Mouse (Mus musculus) midbrain, embryonic 16.5 days (tissue): Measurements from ENCODE around the gene Gm20441. TPM values are rescaled to one million over a fixed set of nuclear protein-coding genes. Genes with fewer than 3 reads are reported as not detected.
"Not testable (repeated sequence)": the region's sequence is repeated elsewhere in the genome, so short reads cannot be mapped to it uniquely, and the experiment has no call there.

Experiments used
- ATAC-seq: fragments of 200-750 bp; cut with Nextera tagmentation; 2 replicates; pipeline ENCODE4 v1.8.0; 2017; ENCODE audit warnings: moderate TSS enrichment
- H3K27ac ChIP-seq: fragments of 300-500 bp; sonication (generic); 2 replicates; pipeline ENCODE4 v1.5.1; 2014; ENCODE audit warnings: mild to moderate bottlenecking, low read length, mixed read lengths
- H3K27me3 ChIP-seq: fragments of 300-500 bp; sonication (generic); 2 replicates; pipeline ENCODE4 v1.6.1; 2014; ENCODE audit warnings: low read depth, low read length, mixed read lengths; ENCODE audit not compliant: control insufficient read depth, insufficient read depth
- H3K36me3 ChIP-seq: fragments of 300-500 bp; sonication (generic); 2 replicates; pipeline ENCODE4 v1.6.1; 2014; ENCODE audit warnings: mild to moderate bottlenecking, low read length, moderate library complexity, mixed read lengths; ENCODE audit not compliant: control insufficient read depth, insufficient read depth
- H3K4me1 ChIP-seq: fragments of 300-500 bp; sonication (generic); 2 replicates; pipeline ENCODE4 v1.6.1; 2014; ENCODE audit warnings: mild to moderate bottlenecking, low read length, mixed read lengths; ENCODE audit not compliant: control insufficient read depth, insufficient read depth
- H3K4me2 ChIP-seq: fragments of 300-500 bp; sonication (generic); 2 replicates; pipeline ENCODE4 v1.6.1; 2014; ENCODE audit warnings: mild to moderate bottlenecking, low read length, mixed read lengths
- H3K4me3 ChIP-seq: fragments of 300-500 bp; sonication (generic); 2 replicates; pipeline ENCODE4 v1.5.1; 2014; ENCODE audit warnings: low read depth, mild to moderate bottlenecking, low read length, moderate library complexity, mixed read lengths
- H3K9ac ChIP-seq: fragments of 300-500 bp; sonication (generic); 2 replicates; pipeline ENCODE4 v1.6.1; 2014; ENCODE audit warnings: low read depth, low read length, mixed read lengths
- H3K9me3 ChIP-seq: fragments of 300-500 bp; sonication (generic); replicated peaks from 2 replicates; pipeline ENCODE4 v1.6.1; 2014; ENCODE audit warnings: mild to moderate bottlenecking, low read length, mixed read lengths; ENCODE audit not compliant: control insufficient read depth, poor library complexity, severe bottlenecking
- WGBS: fragments of 180-500 bp; shearing (Covaris S2); extraction: QIAGEN DNeasy Blood & Tissue Kit; methylation state at CpG from one replicate; pipeline ENCODE4 v1.1.7; 2014; 5-methylcytosine and 5-hydroxymethylcytosine counted together
- polyA plus RNA-seq: library from polyadenylated mRNA; unstranded; fragments of >200 nt; fragmentation: Nextera tagmentation; extraction: Ambion mirVana; gene quantifications from 2 replicates; pipeline ENCODE4 v1.2.1, GENCODE M21; 2015

Gene Gm20441
- polyA plus RNA-seq, 1 experiment from 2014 or later: not detected

DNA sequence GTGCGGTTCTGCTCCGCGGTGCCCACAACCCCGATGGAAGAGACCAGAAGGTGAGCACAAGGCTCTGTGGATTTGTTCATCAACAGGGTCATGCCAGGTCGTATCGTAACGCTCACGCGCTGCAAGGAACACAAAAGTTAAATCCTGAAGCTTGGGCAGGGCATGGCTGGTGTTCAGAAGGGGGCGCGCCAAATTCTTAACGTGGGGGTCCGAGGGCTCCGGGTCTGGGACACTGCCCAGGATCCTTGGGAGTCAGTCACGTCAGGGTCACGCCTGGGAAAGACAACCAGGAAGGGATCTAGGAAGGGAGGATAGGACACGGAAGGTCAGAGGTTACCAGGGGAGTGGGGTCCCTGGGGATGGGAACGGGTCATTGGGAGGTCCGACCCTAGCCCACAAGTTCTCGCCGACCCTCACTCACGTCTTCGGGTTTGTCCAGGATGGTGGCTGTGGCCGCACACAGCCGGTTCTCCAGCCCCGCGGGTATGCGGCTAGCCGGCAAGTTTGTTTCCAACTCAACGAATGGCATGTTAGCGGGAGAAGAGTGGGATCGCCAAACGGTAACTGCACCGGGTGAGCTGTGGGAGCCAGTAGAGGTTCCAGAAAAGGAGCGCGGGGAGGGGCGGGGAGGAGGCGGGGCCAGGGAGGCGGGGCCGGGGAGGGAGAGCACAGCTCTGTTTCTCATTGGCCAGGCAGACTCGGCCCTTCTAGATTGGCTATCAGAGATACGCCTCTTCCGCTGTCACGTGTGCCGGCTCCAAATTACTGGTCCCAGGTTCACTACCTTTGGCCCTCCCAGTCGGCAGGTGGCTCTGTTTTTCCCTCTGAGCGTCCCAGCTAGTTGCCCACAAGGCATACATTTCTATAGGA, 7.7 kb downstream of the Gm20441 start, which contains the start of gene Ddt:
TSS of gene Ddt (minus strand) at position 620 of the 870 bp plus-strand sequence.
- Histone ChIP-seq H3K4me1 (peaks cover 5% of the 10 kb centered on the region), H3K9me3 (no peaks in the 10 kb centered on the region), H3K36me3 (no peaks in the 10 kb centered on the region), H3K27me3 (peaks cover 11% of the 10 kb centered on the region; the same call in 1 of the 2 replicates), H3K4me2 (peak within 1 kb of the TSS; percentile 85), H3K4me3 (peak within 1 kb of the TSS; percentile 57), H3K9ac (peak within 1 kb of the TSS; percentile 65), H3K27ac (no peak within 1 kb of the TSS)
- ATAC-seq: peak; percentile 97
- under 1% methylated on average over 46 of the region's 47 CpGs for WGBS

- ATAC-seq, H3K9ac ChIP-seq, H3K4me3 ChIP-seq, H3K4me2 ChIP-seq, H3K27me3 ChIP-seq, H3K9me3 ChIP-seq, H3K27ac ChIP-seq, H3K36me3 ChIP-seq: not testable (repeated sequence)
- 24% methylated on average over 5 of the region's 5 CpGs for WGBS
- H3K4me1 ChIP-seq: peaks cover 15% of the 10 kb centered on the region
Observed at GRCm38 (mm10) chr10:75767756-75768155, 13.0 kb downstream of the Gm20441 start.

DNA sequence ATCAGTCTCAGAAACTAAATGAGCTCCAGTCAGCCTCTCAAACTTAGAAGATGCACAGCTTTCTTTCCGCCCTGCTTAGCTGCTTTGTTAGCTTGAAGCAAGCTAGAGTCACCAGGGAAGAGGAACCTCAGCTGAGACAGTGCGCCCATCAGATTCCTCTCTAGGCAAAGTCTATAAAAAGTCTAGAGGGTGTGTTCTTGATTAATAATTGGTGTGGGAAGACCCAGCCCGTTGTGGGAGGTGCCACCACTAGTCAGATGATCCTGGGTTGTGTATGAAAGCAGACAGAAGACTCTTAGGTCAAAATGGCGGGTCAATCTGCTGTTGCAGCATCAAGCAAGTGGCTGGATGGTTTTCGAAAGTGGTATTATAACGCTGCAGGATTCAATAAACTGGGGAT, 13.9 kb downstream of the Gm20441 start:
- Histone ChIP-seq H3K27ac (no peak overlapping the region), H3K27me3 (no peaks in the 10 kb centered on the region), H3K4me2 (no peak overlapping the region), H3K9ac (no peak overlapping the region), H3K4me3 (no peak overlapping the region), H3K4me1 (peaks cover 16% of the 10 kb centered on the region), H3K9me3 (no peaks in the 10 kb centered on the region), H3K36me3 (no peaks in the 10 kb centered on the region)
- ATAC-seq: no peak
- WGBS: 87% methylated on average over 6 of the region's 6 CpGs

DNA sequence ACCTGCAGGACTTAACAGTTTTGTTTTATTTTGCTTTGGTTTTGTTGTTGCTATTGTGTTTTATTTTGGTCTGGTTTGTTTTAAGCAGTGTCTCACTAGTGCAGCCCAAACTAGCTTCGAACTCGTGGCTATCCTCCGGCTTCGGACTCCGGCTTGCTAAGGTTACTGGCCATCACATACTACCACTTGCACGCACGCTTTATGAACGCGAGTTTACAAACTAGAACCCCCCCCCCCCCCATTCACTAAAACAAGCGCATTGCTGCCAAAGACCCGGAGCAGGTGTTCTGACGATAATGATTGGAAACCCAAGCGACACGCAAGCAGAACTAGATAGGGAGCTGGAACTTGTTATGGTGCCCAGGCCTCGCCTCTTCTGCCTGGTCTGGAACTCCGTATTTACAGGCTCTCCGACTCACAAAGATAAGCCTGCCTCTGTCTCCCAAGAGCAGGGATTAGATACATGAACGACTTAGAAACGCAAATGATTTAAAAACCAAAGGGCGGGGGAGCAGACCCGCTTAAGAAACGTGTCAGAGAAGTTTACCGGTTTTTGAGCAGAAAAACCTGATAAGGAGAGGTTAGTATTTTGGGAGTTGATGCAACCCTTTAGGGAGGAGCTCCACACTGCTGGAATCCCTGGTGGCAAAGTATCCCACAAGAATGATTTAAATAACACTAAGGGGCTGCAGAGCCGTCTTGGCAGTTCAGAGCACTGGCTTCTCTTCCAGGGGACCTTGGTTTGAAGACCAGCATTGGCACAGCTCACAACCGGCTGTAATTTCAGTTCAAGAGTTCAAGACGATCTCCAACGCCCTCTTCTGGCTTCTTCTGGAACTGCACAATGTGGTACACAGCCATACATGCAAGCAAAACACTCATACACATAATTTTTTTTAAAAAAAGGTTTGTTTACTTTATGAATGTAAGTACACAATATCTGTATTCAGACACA, 16.0 kb downstream of the Gm20441 start:
- Histone ChIP-seq H3K36me3 (no peaks in the 10 kb centered on the region; the same call in 1 of the 2 replicates), H3K4me3 (peak overlapping the region; percentile 73), H3K4me2 (peak overlapping the region; percentile 66), H3K9ac (peak overlapping the region; percentile 58), H3K27me3 (no peaks in the 10 kb centered on the region), H3K9me3 (no peaks in the 10 kb centered on the region), H3K4me1 (peaks cover 22% of the 10 kb centered on the region), H3K27ac (peak overlapping the region; percentile 33)
- peak; percentile 59 for ATAC-seq
- 1% methylated on average over 27 of the region's 27 CpGs for WGBS

DNA sequence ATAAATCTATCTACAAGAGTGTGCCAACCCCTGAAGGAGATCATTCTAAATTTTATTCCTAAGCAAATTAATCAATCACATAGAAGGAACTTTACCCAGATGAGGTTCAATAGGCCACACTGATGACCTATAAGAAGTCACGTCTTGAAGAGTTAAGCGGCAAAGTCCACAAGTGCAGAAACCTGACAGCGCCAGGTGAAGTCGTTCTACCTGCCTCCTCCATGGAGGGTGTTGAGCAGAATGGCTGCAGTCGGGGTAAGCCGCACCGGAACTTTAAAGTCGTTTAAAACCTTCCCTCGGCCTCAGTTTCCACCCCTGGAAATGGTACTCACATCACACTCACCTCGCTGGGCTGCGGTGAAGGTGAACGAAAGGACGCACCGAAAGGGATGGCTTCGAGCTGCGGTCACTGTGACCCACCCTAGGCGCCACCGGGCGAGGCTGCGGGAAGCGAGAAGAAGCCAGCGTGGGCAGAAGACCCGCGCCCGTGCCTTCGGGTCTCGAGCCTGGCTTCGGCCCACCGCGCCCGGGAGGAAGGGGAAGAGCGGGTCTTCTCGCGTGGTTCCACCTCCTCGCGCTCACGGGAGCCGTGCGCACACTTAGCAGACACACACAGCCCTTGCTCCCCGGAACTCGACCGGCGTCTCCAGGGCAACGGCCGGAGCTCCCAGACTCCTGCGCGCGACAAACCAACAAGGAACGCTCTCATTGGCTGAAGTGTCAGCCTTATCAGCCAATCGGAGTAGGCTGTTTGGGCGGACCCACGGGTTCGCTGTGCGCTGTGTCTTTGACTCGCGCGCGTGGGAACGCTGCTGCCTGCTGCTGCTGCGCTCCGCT, 16.9 kb downstream of the Gm20441 start, which contains the start of gene Cabin1:
TSS of gene Cabin1 (minus strand) at position 660 of the 837 bp plus-strand sequence.
- Histone ChIP-seq H3K36me3 (no peaks in the 10 kb centered on the region; the same call in 1 of the 2 replicates), H3K9me3 (no peaks in the 10 kb centered on the region), H3K4me1 (peaks cover 22% of the 10 kb centered on the region), H3K27ac (peak within 1 kb of the TSS; percentile 84), H3K27me3 (no peaks in the 10 kb centered on the region), H3K4me3 (peak within 1 kb of the TSS; percentile 73), H3K9ac (peak within 1 kb of the TSS; percentile 78), H3K4me2 (peak within 1 kb of the TSS; percentile 82)
- ATAC-seq: peak; percentile 99
- under 1% methylated on average over 48 of the region's 61 CpGs for WGBS

DNA sequence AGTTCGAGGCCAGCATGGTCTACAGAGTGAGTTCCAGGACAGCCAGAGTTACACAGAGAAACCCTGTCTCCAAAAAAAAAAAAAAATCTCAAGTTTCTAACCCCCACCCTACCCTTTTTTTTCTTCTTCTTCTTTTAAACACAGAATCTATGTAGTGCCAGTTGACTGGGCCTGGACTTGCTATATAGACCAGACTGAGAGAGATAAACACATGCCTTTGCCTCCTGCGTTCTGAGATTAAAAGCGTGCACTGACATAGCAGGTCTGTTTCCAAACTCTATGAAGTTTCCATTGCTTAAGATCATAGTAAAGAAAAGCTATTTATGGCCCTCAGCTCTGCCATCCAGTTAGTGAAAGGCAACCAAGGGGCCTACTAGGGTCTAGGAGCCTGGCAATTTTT, 18.3 kb downstream of the Gm20441 start:
- H3K4me3 ChIP-seq: no peak overlapping the region
- 95% methylated on average over 3 of the region's 3 CpGs for WGBS
- H3K27ac ChIP-seq: no peak overlapping the region
- H3K4me1 ChIP-seq: peaks cover 22% of the 10 kb centered on the region
- H3K9me3 ChIP-seq: no peaks in the 10 kb centered on the region
- ATAC-seq: no peak
- no peaks in the 10 kb centered on the region; the same call in 1 of the 2 replicates for H3K36me3 ChIP-seq
- H3K27me3 ChIP-seq: no peaks in the 10 kb centered on the region
- peak overlapping the region; percentile 51; the same call in 1 of the 2 replicates for H3K4me2 ChIP-seq
- H3K9ac ChIP-seq: 0 out of 2 replicates have a peak overlapping the region, but pooled peaks have one; percentile 10

- H3K4me2 ChIP-seq: no peak overlapping the region
- WGBS: 96% methylated on average over 3 of the region's 3 CpGs
- no peaks in the 10 kb centered on the region; the same call in 1 of the 2 replicates for H3K36me3 ChIP-seq
- no peak overlapping the region for H3K9ac ChIP-seq
- no peak overlapping the region for H3K4me3 ChIP-seq
- ATAC-seq: no peak
- no peak overlapping the region for H3K27ac ChIP-seq
- peaks cover 22% of the 10 kb centered on the region for H3K4me1 ChIP-seq
- no peaks in the 10 kb centered on the region for H3K27me3 ChIP-seq
- H3K9me3 ChIP-seq: no peaks in the 10 kb centered on the region
Observed at GRCm38 (mm10) chr10:75760311-75760710, 20.4 kb downstream of the Gm20441 start.

- Histone ChIP-seq H3K27me3 (no peaks in the 10 kb centered on the region), H3K4me2 (no peak overlapping the region), H3K9ac (no peak overlapping the region), H3K9me3 (no peaks in the 10 kb centered on the region), H3K4me3 (no peak overlapping the region), H3K36me3 (peaks cover 13% of the 10 kb centered on the region), H3K4me1 (peaks cover 5% of the 10 kb centered on the region), H3K27ac (no peak overlapping the region)
- 96% methylated on average over 11 of the region's 11 CpGs for WGBS
- ATAC-seq: no peak
Observed at GRCm38 (mm10) chr10:75756719-75757118, 24.0 kb downstream of the Gm20441 start.
